Mouse (Mus musculus) heart, embryonic 13.5 days (tissue): ENCODE measurements around the gene Alg12. TPM values are rescaled to one million over a fixed set of nuclear protein-coding genes. Genes with fewer than 3 reads are reported as not detected.

Experiments
- ATAC-seq: fragments of 200-750 bp; cut with Nextera tagmentation; 2 replicates; pipeline ENCODE4 v1.8.0; 2017; ENCODE audit warnings: moderate TSS enrichment; ENCODE audit not compliant: insufficient number of reproducible peaks, low FRiP score, low TSS enrichment; ENCODE audit errors: extremely low read depth
- H3K27ac ChIP-seq: fragments of 300-500 bp; sonication (generic); replicated peaks from 2 replicates; pipeline ENCODE4 v1.5.1; 2015; ENCODE audit warnings: moderate library complexity, mild to moderate bottlenecking, inconsistent platforms
- H3K27me3 ChIP-seq: fragments of 300-500 bp; sonication (generic); replicated peaks from 2 replicates; pipeline ENCODE4 v1.6.1; 2015; ENCODE audit warnings: mild to moderate bottlenecking, inconsistent platforms
- H3K36me3 ChIP-seq: fragments of 300-500 bp; sonication (generic); 2 replicates; pipeline ENCODE4 v1.6.1; 2015; ENCODE audit warnings: mild to moderate bottlenecking, inconsistent platforms
- H3K4me1 ChIP-seq: fragments of 300-500 bp; sonication (generic); 2 replicates; pipeline ENCODE4 v1.6.1; 2015; ENCODE audit warnings: inconsistent platforms
- H3K4me2 ChIP-seq: fragments of 300-500 bp; sonication (generic); 2 replicates; pipeline ENCODE4 v1.6.1; 2015; ENCODE audit warnings: inconsistent platforms, mild to moderate bottlenecking, moderate library complexity
- H3K4me3 ChIP-seq: fragments of 300-500 bp; sonication (generic); 2 replicates; pipeline ENCODE4 v1.5.1; 2015; ENCODE audit warnings: moderate library complexity, mild to moderate bottlenecking, inconsistent platforms
- H3K9ac ChIP-seq: fragments of 300-500 bp; sonication (generic); 2 replicates; pipeline ENCODE4 v1.6.1; 2015; ENCODE audit warnings: inconsistent platforms, mild to moderate bottlenecking, moderate library complexity
- H3K9me3 ChIP-seq: fragments of 300-500 bp; sonication (generic); 2 replicates; pipeline ENCODE4 v1.6.1; 2016; ENCODE audit warnings: inconsistent platforms
- WGBS: fragments of 180-500 bp; shearing (Covaris S2); methylation state at CpG from one replicate; pipeline ENCODE4 v1.1.7; 2015; ENCODE audit warnings: mixed read lengths; 5-methylcytosine and 5-hydroxymethylcytosine counted together
- polyA plus RNA-seq: library from polyadenylated mRNA; unstranded; fragments of >200 nt; fragmentation: Nextera tagmentation; extraction: Ambion mirVana; gene quantifications from 2 replicates; pipeline ENCODE4 v1.2.1, GENCODE M21; 2015

Alg12 gene
- polyA plus RNA-seq, 1 experiment from 2014 or later, result 8.9 TPM

- under 1% methylated on average over 107 of the region's 107 CpGs for WGBS
Observed at GRCm38 (mm10) chr15:88861772-88862622, 42.9 kb upstream of the Alg12 start, which contains the start of gene Pim3. Gene Pim3, plus strand, starts transcription at chr15:88862186.

GRCm38 (mm10) chr15:88860781-88861180, 41.7 kb upstream of the Alg12 start:
- 90% methylated on average over 3 of the region's 3 CpGs for WGBS
- H3K4me1 ChIP-seq, result peaks cover 44% of the 10 kb centered on the region
- H3K27ac ChIP-seq, result no peak overlapping the region
- peaks cover 17% of the 10 kb centered on the region for H3K36me3 ChIP-seq
- H3K9me3 ChIP-seq, result no peaks in the 10 kb centered on the region
- no peaks in the 10 kb centered on the region for H3K27me3 ChIP-seq
- ATAC-seq, result no peak
- no peak overlapping the region for H3K4me2 ChIP-seq
- no peak overlapping the region for H3K4me3 ChIP-seq
- H3K9ac ChIP-seq, result no peak overlapping the region

More at GRCm38 (mm10) chr15:88861772-88862622, 42.9 kb upstream of the Alg12 start, which contains the start of gene Pim3:
- Histone ChIP-seq H3K9me3 (no peaks in the 10 kb centered on the region), H3K4me2 (peak within 1 kb of the TSS; percentile 94), H3K9ac (peak within 1 kb of the TSS; percentile 98), H3K27ac (peak within 1 kb of the TSS; percentile 97), H3K4me1 (peaks cover 53% of the 10 kb centered on the region), H3K4me3 (peak within 1 kb of the TSS; percentile 96), H3K36me3 (peaks cover 26% of the 10 kb centered on the region), H3K27me3 (no peaks in the 10 kb centered on the region)
- ATAC-seq, result peak; percentile 78

GRCm38 (mm10) chr15:88859206-88859970, 40.3 kb upstream of the Alg12 start:
- Histone ChIP-seq H3K4me3 (no peak overlapping the region), H3K4me1 (peaks cover 44% of the 10 kb centered on the region), H3K4me2 (no peak overlapping the region), H3K9me3 (no peaks in the 10 kb centered on the region), H3K27me3 (no peaks in the 10 kb centered on the region), H3K36me3 (peaks cover 3% of the 10 kb centered on the region), H3K9ac (peak overlapping the region; percentile 58), H3K27ac (no peak overlapping the region)
- 60% methylated on average over 8 of the region's 8 CpGs for WGBS
- ATAC-seq, result no peak

- Histone ChIP-seq H3K4me1 (peaks cover 46% of the 10 kb centered on the region), H3K9ac (no peak overlapping the region), H3K9me3 (no peaks in the 10 kb centered on the region), H3K27ac (no peak overlapping the region), H3K27me3 (no peaks in the 10 kb centered on the region), H3K4me3 (no peak overlapping the region), H3K36me3 (no peaks in the 10 kb centered on the region), H3K4me2 (no peak overlapping the region)
- no peak for ATAC-seq
- 78% methylated on average over 2 of the region's 2 CpGs for WGBS
Observed at GRCm38 (mm10) chr15:88858707-88859106, 39.6 kb upstream of the Alg12 start.

- no peak for ATAC-seq
- Histone ChIP-seq H3K9ac (no peak overlapping the region), H3K4me3 (no peak overlapping the region), H3K36me3 (no peaks in the 10 kb centered on the region), H3K9me3 (no peaks in the 10 kb centered on the region), H3K4me1 (peaks cover 48% of the 10 kb centered on the region), H3K4me2 (no peak overlapping the region), H3K27me3 (no peaks in the 10 kb centered on the region), H3K27ac (no peak overlapping the region)
- 87% methylated on average over 3 of the region's 3 CpGs for WGBS
Observed at GRCm38 (mm10) chr15:88858141-88858541, 39.0 kb upstream of the Alg12 start.

- H3K27ac ChIP-seq, result no peak overlapping the region
- H3K27me3 ChIP-seq, result no peaks in the 10 kb centered on the region
- H3K4me3 ChIP-seq, result no peak overlapping the region
- no peak overlapping the region for H3K9ac ChIP-seq
- H3K4me2 ChIP-seq, result no peak overlapping the region
- no peaks in the 10 kb centered on the region for H3K36me3 ChIP-seq
- no peaks in the 10 kb centered on the region for H3K9me3 ChIP-seq
- peaks cover 48% of the 10 kb centered on the region for H3K4me1 ChIP-seq
- 86% methylated on average over 7 of the region's 7 CpGs for WGBS
- no peak for ATAC-seq
Observed at GRCm38 (mm10) chr15:88857361-88857760, 38.2 kb upstream of the Alg12 start.

- Histone ChIP-seq H3K9me3 (no peaks in the 10 kb centered on the region), H3K9ac (no peak overlapping the region), H3K4me2 (no peak overlapping the region), H3K4me3 (no peak overlapping the region), H3K27ac (no peak overlapping the region), H3K4me1 (peaks cover 47% of the 10 kb centered on the region), H3K36me3 (no peaks in the 10 kb centered on the region), H3K27me3 (no peaks in the 10 kb centered on the region)
- no peak for ATAC-seq
- 73% methylated on average over 5 of the region's 5 CpGs for WGBS
Observed at GRCm38 (mm10) chr15:88856613-88857012, 37.5 kb upstream of the Alg12 start.

- H3K27ac ChIP-seq, result no peak overlapping the region
- ATAC-seq, result no peak
- 70% methylated on average over 6 of the region's 6 CpGs for WGBS
Observed at GRCm38 (mm10) chr15:88855896-88856417, 36.8 kb upstream of the Alg12 start.

GRCm38 (mm10) chr15:88854969-88855830, 36.1 kb upstream of the Alg12 start:
- whole genome bisulfite sequencing, result 57% methylated on average over 15 of the region's 15 CpGs
- ATAC-seq, result no peak
- peak overlapping the region; percentile 26; the same call in 1 of the 2 replicates for H3K4me2 ChIP-seq

More at GRCm38 (mm10) chr15:88855896-88856417, 36.8 kb upstream of the Alg12 start:
- no peak overlapping the region for H3K4me2 ChIP-seq
- H3K4me3 ChIP-seq, result no peak overlapping the region
- H3K27me3 ChIP-seq, result no peaks in the 10 kb centered on the region
- peaks cover 47% of the 10 kb centered on the region for H3K4me1 ChIP-seq
- no peaks in the 10 kb centered on the region for H3K36me3 ChIP-seq
- H3K9me3 ChIP-seq, result no peaks in the 10 kb centered on the region
- H3K9ac ChIP-seq, result peak overlapping the region; percentile 30

GRCm38 (mm10) chr15:88854119-88854968, 35.2 kb upstream of the Alg12 start:
- no peak for ATAC-seq
- peaks cover 55% of the 10 kb centered on the region for H3K4me1 ChIP-seq
- no peak overlapping the region for H3K4me3 ChIP-seq
- peak overlapping the region; percentile 34 for H3K9ac ChIP-seq
- no peaks in the 10 kb centered on the region for H3K36me3 ChIP-seq
- peak overlapping the region; percentile 68 for H3K27ac ChIP-seq
- H3K27me3 ChIP-seq, result no peaks in the 10 kb centered on the region
- 20% methylated on average over 6 of the region's 6 CpGs for WGBS
- no peaks in the 10 kb centered on the region for H3K9me3 ChIP-seq
- peak overlapping the region; percentile 26; the same call in 1 of the 2 replicates for H3K4me2 ChIP-seq

More at GRCm38 (mm10) chr15:88854969-88855830, 36.1 kb upstream of the Alg12 start:
- Histone ChIP-seq H3K4me3 (no peak overlapping the region), H3K27ac (peak overlapping the region; percentile 68), H3K9ac (peak overlapping the region; percentile 34), H3K36me3 (no peaks in the 10 kb centered on the region), H3K4me1 (peaks cover 54% of the 10 kb centered on the region), H3K9me3 (no peaks in the 10 kb centered on the region), H3K27me3 (no peaks in the 10 kb centered on the region)
